ENCODE assay signal across 9 mouse cellular contexts in genomic region chr13:105223147-105223546, GRCm38 (mm10).
A peak's percentile ranks its signal among the peaks of the same experiment; 100 is the strongest.
DNase-seq lines count a peak whose midpoint lies in the region; ATAC-seq lines count a peak whose summit lies in the region.
"Had no signal": no experiment of that assay in that cellular context is flagged by ENCODE, and none has a peak within 500 bp of the region (broad histone marks: within the 10 kb centered on the region; RNA-seq: fewer than 3 reads in every experiment).

No protein-coding gene starts in this region.

- H3K4me2 ChIP-seq in neural tube, embryonic 11.5 days (ENCODE audit: low read depth) = no peak overlapping the region

- no peaks in the 10 kb centered on the region for H3K4me1 ChIP-seq in neural tube, embryonic 11.5 days (ENCODE audit: control insufficient read depth, insufficient read depth, low read length)
- H3K4me1 ChIP-seq: heart, embryonic 13.5 days had no signal

- no peak overlapping the region for H3K9ac ChIP-seq in neural tube, embryonic 11.5 days (ENCODE audit: low read length)
- H3K9ac ChIP-seq: heart, embryonic 13.5 days had no signal

- WGBS in neural tube, embryonic 11.5 days = 72% methylated on average over 3 of the region's 3 CpGs

- no peaks in the 10 kb centered on the region for H3K36me3 ChIP-seq in neural tube, embryonic 11.5 days (ENCODE audit: control insufficient read depth, insufficient read depth, low read length)
- H3K36me3 ChIP-seq: heart, embryonic 13.5 days had no signal

- ATAC-seq in neural tube, embryonic 11.5 days (ENCODE audit: insufficient read depth, low FRiP score, low TSS enrichment) = peak; percentile 59; the same call in 1 of the 2 replicates

- no peak overlapping the region for H3K27ac ChIP-seq in neural tube, embryonic 11.5 days (ENCODE audit: low read depth, low read length)
- H3K27ac ChIP-seq: heart, embryonic 13.5 days had no signal

- H3K27me3 ChIP-seq in neural tube, embryonic 11.5 days (ENCODE audit: control insufficient read depth, insufficient read depth, low read length) = no peaks in the 10 kb centered on the region
- H3K27me3 ChIP-seq: heart, embryonic 13.5 days had no signal

- H3K4me3 ChIP-seq in neural tube, embryonic 11.5 days (ENCODE audit: low read depth, low read length) = no peak overlapping the region
- H3K4me3 ChIP-seq: heart, embryonic 13.5 days had no signal

- H3K9me3 ChIP-seq in neural tube, embryonic 11.5 days (ENCODE audit: control insufficient read depth, low read length) = no peaks in the 10 kb centered on the region
- H3K9me3 ChIP-seq: heart, embryonic 13.5 days had no signal

- peak; percentile 11 for DNase-seq in gastrocnemius, postnatal 10 days
- no peak for DNase-seq in gastrocnemius, adult 18-20 months (ENCODE audit: low spot score)
- DNase-seq in neural tube, embryonic 11.5 days (ENCODE audit: low spot score) = no peak
- DNase-seq in neural tube, embryonic 10.5 days (ENCODE audit: extremely low spot score, low spot score) = no peak
- DNase-seq in embryo, embryonic 10.5 days (ENCODE audit: low spot score) = peak; percentile 50
- peak; percentile 9 to 25 for DNase-seq in left cerebral cortex, adult 9 months (ENCODE audit: low spot score in 2 of 2)
- peak; percentile 45 for DNase-seq in testis, postnatal 10 days (ENCODE audit: low spot score)
- no peak for DNase-seq in thymus, postnatal 10 days (ENCODE audit: low spot score in 2 of 2)

Comparison
In these comparisons a context has a peak if more than half of its experiments do, and no peak if none do; other contexts are left out.
1. DNase-seq: peak in gastrocnemius, postnatal 10 days (single experiment), embryo, embryonic 10.5 days (single experiment), left cerebral cortex, adult 9 months (2 of 2) and testis, postnatal 10 days (single experiment); none in gastrocnemius, adult 18-20 months (single experiment), neural tube, embryonic 11.5 days (single experiment), neural tube, embryonic 10.5 days (single experiment) and thymus, postnatal 10 days (0 of 2).